Mouse (Mus musculus) right cerebral cortex, postnatal 10 days (tissue): ENCODE measurements around the gene Rps24.
"Not testable (repeated sequence)": the region's sequence is repeated elsewhere in the genome, so short reads cannot be mapped to it uniquely, and the experiment has no call there.

Experiments
- DNase-seq, 2 experiments: peaks; one replicate each; pipeline ENCODE4 v3.0.0; 2021; ENCODE audit warnings: low spot score in 2 of 2

The Rps24 gene

DNA sequence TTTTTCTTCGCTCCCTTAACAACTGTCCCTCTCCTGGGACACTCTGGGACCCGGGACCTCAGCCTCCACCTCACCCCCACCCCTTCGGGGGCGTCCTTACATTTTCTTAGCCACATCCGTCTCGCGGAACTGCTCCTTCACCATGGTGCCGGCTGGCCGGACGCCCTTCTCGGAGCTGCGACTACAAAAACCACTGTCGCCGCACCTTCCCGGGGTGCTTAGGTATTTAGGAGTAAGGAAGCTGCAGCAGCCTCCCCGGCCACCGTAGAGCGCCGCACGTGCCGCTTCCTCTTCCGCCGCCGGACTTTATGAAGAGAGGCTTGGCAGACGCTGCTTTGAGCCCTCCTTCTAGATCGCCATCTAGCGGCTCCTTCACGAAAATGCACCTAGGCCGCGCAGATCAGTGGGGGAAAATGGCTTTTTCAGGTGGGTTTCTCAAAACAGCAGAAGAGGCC, at the start of gene Rps24, which contains the start of gene Polr3a:
TSS of gene Rps24 (plus strand) at position 353 of the 455 bp plus-strand sequence.
TSS of gene Polr3a (minus strand) at position 286 of the 455 bp plus-strand sequence.
- peak; percentile 95 to 96 for DNase-seq

DNA sequence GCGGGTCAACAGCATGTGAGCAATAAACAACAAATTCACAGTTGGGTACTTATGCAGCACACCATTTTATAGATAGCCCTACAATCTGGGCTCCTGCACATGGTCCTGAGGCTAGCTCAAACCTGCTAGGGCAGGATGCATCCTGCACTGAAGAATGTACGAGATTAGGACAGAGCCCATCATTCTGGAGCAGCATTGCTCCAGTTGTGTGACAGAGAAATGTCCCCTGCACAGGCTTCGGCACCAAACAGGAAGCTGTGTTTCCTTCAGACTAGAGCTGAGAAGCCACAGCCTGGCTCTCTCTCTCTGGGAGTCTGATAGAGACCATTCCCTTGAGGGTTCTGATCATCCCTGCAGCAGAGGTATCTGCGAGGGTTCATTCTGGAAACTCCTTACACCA, 43.4 kb upstream of the Rps24 start:
- DNase-seq: not testable (repeated sequence)

DNA sequence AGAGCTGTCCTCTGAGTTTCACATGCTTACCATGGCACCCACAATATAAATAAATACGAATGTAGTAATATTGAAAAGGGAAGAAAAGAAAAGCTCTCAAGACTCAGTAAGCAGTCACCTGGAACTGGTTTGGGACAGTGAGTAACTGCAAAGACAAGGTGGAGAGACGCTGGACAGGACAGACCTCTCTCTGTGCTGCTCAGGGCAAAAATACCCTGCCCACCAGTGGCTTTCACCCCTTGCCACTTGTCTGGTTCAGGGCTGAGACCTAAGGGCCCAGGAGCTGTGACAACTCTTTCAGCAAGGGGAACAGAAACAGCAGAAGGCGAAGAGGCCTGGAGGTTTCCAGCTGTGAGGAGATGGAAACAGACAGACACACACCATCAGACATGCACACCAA, 28.7 kb upstream of the Rps24 start:
- no peak for DNase-seq

DNA sequence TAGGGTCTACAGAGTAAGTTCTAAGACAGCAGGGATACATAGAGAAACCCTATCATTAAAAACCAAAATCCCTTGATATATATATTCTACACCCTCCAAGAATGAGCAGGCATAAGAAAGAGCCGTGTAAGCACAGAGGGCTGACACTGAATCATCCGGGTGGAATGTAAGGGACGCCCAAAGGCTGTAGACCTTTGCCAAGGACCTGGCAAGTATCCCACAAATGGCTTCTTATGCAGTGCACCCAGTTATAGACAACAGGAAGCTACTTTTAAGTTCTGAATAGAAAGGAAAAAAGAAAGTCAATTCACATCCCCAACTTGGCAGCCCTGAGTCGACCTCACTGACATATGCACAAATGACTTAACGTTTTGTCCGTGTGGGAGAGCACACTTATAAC, 18.1 kb upstream of the Rps24 start:
- no peak for DNase-seq

DNA sequence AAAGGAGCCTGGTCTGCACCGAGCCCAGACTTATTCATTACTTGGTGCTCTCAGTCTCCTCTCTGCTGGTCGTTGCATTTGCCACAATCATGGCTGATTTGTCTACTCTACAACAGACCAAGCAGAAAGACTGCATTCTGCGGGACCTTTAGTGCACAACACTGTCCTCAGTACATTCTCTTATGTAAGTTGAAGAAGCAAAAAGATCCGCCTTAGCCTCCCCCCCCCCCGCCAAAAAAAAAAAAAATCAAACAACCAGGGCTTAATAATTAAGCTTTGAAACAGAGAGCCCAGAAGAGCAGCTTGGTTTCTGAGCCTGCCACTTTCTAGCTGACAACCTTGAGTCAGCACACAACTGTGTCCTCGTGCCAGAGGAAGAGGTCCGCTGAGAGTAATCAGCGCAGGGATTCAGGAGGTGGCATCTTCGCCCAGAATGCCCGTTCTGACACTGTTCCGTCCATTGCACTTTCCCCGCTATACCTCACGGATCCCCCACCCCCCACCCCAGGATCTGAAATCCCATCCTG, 621 bp upstream of the Rps24 start:
- no peak for DNase-seq

DNA sequence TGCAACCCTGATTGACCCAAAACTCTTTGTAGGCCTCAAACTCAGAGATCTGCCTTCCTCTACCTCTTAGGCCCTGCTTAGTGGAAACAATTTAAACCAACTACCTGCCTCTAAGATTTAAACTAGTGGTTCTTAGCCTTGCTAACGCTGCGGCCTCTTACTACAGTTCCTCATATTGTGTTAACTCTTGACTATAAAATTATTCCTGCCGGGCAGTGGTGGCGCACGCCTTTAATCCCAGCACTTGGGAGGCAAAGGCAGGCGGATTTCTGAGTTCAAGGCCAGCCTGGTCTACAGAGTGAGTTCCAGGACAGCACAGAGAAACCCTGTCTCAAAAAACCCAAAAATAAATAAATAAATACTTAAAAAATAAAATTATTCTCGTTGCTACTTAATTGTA, 2.8 kb downstream of the Rps24 start:
- not testable (repeated sequence) for DNase-seq

DNA sequence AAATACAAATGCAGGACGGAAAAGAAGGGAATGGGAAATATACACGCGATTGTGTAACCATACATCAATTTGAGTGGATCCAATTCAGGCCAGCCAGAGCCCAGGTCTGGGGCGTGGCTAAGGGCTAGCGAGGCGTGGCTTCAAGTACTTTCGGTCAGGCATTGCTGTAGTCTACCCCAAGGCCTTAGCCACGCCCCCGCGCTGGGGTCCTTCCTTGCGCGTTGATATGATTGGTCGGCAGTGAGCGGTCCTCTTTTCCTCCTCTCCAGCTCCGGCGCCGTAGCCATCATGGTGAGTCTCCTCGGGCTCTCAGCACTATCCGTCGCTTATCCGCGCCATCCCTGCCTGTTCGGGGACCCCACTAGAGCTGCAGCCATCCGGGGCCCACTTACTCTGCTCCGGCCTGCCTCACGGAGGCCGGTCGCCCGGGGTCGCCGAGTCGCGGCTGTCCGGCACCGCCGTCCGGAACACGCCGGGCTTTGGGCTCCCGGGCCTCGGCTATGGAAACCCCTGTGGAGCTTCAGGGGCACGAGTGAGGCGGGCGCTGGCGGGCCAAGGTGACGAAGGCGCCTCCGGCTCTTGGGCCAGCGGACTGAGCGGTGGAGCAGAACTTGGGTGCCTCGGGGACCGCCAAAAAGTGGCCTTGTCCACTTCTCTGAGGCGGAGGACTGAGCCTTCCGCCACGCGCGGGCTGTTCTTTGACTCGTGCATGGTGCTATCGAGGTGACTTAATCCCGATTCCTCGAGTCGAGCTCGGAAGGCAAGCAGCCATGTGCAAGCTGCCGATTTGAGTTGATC, 3.7 kb downstream of the Rps24 start:
- DNase-seq: peak; percentile 99

DNA sequence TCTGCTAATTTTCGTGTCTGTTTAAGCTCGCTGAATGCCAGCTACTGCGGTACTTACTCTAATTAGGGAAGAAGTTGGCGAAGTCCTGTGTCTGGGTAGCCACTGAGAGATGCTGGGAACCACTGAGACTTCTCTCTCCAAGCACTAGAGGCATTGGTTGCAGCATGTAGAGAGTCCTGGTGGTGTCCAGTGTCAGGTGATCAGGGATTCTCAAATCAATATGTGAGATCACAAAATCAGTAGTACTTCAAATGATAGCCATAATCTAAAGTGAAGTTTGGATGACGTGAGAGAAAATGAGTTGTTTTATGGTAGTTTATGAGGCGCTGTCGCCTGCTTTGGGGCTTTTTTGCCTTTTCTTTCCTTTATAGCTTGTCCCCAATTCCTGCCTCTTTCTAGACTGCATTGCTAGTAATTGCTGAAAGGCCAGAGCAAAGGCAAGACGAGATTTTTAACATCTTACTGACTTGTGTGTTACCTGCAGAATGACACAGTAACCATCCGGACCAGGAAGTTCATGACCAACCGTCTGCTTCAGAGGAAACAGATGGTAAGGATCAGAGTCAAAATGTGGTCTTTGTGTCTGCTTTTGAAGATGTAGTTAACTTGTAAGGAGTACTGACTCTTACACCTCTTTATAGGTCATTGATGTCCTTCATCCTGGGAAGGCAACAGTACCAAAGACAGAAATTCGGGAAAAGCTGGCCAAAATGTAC, 4.5 kb downstream of the Rps24 start:
- no peak for DNase-seq

DNA sequence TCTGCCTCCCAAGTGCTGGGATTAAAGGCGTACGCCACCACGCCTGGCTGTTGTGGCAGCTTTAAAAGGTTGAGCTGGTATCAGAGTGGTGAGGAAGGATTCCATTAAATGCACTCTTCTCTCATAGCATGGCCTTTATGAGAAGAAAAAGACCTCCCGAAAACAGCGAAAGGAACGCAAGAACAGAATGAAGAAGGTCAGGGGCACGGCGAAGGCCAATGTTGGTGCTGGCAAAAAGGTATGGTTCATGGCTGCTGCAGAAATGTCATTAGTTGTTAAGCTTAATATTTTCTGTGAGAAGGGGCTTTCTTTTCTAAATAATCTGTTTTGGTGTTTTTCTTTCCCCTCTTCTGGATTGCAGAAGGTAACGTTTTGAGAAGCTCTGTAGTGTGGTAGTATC, 6.3 kb downstream of the Rps24 start:
- no peak for DNase-seq

DNA sequence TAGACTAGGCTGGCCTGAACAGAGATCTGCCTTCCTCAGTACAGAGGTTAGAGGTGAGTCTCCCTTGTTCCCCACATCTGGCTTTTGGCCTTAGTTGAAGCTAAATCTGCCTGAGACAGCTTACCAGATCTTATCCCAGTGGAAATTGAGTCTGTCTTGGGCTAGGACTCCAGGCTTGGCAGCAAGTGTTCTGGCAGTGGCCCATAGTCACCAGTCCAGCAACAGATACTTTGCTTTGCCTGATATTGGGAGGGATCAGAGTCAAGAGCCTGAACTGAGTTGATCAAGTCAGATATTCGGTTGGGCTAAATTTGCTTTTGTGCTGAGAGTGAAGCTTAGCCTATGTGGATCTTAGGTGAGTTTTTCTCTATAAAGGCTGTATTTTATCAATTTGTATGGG, 9.6 kb downstream of the Rps24 start:
- no peak for DNase-seq

DNA sequence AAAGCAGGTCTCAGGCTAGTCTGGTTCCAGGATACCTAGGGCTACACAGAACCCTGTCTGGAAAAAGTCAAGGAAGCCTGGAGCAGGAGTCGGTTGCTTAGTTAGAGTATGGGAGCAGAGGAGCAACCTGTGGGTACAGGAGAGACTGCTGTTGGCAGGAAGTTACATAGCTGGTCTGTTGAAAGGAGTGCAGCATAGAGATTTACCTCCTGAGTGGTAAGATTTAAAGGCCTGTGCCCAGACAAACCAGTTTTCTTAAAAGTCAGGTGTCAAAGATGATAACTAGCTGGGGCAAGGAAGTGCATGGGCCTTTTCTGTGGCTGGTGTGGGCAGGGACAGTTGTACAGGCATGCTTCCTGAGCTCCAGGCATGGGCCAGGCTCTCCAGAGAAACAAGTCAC, 10.5 kb downstream of the Rps24 start:
- DNase-seq: no peak

DNA sequence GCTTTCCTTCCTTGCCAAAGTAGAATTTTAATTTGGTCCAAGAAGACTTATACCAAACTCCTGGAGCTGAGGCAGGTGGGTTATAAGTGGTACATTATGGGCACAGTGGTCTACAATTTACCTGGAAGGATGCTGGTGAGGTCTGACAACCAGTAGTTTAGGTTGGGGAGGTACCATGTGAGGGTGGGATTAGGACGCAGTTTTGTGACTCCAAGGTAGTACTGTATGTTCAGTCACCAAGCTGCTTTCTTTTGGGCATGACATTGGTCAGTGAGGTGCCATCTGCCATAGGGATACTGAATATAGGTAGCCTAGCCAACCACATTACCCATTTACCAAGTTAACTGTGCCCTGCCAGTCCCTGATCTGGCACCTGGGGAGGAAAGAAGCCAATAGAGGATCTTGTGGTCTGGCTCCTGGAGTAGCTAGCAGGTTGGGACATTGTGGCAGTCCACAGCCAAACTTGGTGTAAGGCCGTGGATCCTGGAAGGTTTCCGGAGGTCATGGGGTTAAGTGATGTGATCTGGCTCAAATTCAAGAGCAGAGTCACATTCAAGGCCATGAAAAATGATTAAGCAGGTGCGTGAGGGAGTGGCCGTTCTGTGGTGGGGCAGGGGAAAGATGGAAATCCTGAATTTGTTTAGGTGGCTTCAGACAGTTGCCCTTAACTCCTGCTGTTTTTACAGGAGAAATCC, 11.8 kb downstream of the Rps24 start:
- no peak for DNase-seq

DNA sequence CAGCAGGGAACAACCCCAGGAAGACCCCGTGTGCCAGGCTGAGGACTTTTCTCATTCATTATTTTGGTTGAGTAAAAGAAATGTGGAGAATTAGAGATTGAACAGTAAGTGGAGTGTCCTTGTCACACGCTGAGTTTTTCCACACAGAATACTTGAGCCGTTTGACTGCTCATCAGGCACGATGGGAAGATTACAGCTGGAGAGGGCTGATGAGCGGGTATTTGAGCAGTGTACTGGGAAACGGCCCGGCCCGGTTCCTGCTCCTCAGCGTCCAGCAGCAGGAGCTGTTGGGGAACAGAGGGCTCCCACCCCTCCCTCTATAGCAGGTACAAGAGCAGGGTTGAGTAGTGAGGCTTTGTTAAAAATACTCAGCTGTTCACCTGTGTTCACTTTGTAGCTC, 12.6 kb downstream of the Rps24 start:
- DNase-seq: no peak

DNA sequence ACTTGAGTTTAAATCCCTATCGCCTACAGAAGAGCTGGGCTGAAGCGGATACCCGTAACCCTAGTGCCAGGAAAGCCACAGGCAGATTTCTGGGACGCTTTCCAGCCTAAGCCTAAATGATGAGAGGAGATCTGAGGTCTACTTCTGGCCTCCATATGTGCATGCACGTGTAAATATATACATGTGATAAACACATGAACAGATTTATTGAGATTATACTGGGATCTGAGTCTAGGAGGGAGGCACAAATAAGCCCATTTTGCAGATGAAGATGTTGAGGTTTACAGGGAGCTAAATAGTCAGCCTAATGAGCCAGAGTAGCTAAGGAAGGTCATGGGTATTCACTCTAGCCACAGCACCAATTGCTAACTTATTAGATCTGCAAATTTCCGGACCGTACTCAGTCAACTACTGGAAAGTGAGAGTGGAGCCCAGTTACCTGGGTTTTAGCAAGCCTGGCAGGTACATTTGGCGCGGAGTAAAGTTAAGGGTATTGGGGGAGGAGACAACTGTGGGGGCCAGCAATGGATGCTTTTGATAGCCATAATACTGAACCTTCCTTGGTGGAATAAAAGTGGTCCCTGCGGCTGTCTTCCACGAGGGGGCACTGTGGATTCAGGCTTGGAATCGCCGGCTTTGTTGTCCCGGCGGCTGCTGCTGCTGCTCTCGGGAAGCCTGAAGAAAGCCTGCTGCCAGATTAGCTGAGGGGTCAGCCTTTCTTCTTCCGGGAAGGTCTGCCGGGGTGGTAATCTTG, 13.3 kb downstream of the Rps24 start:
- DNase-seq: peak; percentile 89 to 93

DNA sequence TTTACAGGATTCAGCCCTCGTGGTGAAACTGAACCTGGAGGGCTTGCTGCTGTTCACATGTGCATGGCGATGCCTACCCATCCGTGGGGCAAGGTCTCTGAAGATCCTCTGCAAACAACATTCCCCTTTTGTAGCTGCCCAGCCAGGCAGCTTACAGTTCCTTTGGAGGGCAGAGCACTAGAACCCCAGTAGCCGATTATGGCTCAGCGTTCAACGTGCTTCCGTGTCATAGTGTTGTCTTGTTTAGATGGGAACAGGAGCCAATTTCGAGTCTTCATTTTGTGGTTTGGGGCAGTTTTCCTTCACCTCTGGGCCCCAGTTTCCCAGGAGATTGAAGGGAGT, 13.9 kb downstream of the Rps24 start:
- no peak for DNase-seq

DNA sequence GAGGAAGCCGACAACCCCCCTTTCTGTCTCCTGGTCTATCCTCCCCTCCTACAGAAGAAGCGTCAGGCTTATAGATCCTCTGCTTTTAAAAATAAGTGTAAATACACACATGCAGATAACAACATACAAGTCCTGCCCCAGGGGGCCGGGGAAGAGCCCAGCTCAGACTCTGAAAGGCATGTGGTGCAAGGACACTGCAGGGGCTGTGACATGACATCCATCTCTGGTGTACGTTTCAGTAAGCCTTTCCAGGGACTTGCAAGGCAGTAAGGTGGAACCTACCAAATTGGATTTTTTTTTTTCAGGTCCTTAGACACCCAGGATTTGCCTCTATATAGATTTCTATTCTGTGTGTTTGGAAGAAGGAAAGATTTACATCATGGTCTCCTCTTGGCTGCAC, 14.3 kb downstream of the Rps24 start:
- no peak for DNase-seq

DNA sequence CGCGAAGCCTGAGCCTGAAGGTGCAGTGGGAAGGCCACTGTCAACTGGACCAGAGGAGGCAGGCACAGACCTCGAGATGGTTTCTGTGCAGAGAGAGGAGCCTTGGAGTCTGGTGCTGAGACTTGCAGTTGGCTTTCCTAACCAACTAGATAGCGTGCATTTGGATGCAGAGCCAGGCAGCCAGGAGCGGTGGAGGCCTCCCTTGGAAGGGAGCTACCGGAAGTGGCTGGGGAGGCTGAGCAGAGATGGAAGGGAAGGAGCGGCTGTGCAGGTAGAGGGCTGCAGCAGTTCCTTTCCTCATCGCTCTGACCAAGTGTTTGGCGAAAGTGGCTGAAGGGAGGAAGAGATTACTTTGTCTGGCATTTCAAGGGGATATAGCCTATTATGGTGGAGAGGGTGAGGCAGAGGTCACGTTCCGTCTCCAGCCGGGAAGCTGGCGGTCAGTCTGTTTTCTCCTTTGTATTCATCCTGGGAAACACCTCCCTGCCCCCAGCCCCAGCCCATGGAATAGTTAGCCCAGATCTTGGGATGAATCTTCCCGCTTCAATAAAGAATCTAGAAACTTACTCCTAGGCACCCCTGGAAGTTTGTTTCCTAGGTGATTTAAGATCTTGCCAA, 20.6 kb downstream of the Rps24 start:
- DNase-seq: no peak

DNA sequence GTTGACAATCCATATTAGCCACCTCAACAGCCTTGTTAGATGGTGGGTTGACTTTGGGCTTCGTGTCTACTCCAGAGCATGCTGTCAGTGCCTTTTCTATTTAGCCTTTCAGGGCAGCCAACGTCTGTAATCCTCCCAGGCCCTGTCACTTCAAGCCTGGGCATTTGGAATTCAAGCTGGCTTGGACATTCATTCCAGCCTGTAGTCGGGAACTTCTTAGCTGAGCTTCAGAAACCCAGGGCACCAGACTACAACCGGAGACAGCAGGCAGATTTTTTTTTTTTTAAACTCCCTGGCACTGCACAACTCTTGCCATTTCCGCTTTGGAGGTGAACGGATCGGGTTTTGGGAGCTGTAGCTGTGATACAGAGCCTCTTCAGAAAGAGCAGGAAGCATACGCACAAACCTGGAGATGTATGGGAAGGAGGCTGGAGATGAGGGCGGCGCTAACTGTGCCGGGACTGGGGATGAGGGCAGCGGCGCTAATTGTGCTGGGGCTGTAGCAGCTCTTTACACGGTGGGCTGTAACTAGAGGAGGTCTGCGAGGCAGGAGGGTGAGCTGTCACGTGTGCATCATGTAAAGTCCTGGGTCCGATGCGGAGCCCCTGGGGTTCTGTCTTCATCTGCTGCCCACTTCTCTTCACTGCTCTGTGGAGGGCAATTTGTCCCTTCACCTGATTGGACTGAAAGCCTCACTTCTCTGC, 21.3 kb downstream of the Rps24 start:
- no peak for DNase-seq

DNA sequence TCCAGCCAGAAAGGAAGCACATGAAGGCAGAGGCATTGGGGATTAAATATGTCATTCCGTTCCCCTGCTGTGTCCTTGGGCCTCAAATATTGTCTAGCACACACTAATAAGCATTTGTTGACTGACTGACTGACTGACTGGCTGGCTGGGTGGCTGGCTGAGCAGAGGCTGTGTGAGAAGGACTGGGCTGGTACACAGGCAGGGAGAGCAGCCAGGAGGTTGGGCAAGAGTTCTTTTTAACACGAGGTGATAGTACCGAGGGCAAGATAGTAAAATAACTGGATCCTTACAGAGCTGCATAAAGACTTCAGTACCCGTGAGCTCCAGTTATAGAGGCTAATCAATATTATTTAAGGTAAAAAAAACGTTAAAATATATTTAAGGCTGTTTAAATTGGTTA, 22.6 kb downstream of the Rps24 start:
- DNase-seq: no peak

DNA sequence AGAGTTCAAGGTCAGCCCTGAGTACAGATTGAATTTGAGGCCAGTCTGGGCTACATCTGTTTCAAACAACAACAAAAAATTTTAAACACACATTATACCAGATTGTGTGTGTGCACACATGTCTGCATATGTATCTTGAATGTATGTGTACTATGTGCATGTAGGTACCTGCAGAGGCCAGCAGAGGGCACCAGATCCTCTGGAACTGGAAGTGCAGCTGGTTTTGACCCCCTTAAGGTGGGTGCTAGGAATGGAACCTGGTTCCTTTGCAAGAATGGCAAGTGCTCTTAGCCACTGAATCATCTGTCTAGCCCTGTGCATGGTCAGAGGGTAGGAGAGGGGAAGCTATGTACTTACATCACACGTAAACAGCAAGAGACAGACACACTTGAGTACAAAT, 23.3 kb downstream of the Rps24 start:
- no peak for DNase-seq

DNA sequence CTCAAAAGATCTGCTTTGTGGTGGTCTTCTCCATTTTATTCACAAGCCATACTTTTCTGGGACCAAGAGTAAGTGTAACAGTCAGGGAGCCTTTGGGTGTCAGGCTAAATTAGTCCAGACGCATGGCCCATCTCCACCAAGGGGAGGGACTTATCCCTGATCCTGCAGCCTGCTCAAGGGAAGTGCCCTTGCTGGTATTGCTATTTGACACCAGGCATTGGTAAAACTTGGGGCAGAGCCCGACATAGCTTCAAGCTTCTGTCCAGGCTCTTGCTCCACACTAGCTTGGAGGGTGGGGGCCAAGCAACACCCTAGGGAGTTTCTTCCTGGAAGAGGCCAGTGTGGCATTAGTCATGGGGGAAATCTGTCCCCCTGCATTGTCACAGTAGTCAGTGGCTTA, 23.8 kb downstream of the Rps24 start:
- no peak for DNase-seq
